Mouse (Mus musculus) cerebellum, adult 2 months (tissue): Measurements from ENCODE around the gene Szt2.

Source experiments
- CTCF ChIP-seq: fragments of 200-500 bp; IDR thresholded peaks from 2 replicates; pipeline ENCODE4 v1.5.1; 2011; ENCODE audit warnings: low read depth, mild to moderate bottlenecking, control low read depth, low read length, moderate library complexity, borderline replicate concordance; ENCODE audit not compliant: insufficient read depth
- POLR2A ChIP-seq: fragments of 200-500 bp; IDR thresholded peaks from 2 replicates; pipeline ENCODE4 v1.6.1; 2011; ENCODE audit warnings: low read length, control low read depth, borderline replicate concordance; ENCODE audit not compliant: insufficient read depth

GRCm38 (mm10) chr4:118402701-118403100 lies 6.4 kb downstream of the Szt2 start:
- TF ChIP-seq POLR2A (no peak), CTCF (no peak)
